Mouse (Mus musculus) MEL (cell line): ENCODE results near the gene Ccdc59. TPM values are rescaled to one million over a fixed set of nuclear protein-coding genes. Genes with fewer than 3 reads are reported as not detected.
A peak's percentile ranks its signal among the peaks of the same experiment; 100 is the strongest.

Experiments
- DNase-seq: peaks from one replicate; pipeline ENCODE4 v3.0.0; 2011; ENCODE audit warnings: low read depth, low spot score
- H3K27ac ChIP-seq: 2 replicates; pipeline ENCODE4 v1.5.1; 2012; ENCODE audit warnings: low read depth, mild to moderate bottlenecking, control low read depth, low read length, moderate library complexity; ENCODE audit not compliant: control insufficient read depth
- H3K27me3 ChIP-seq, 2 experiments: fragments of 150-350 bp in 1 of 2; sonication (generic) in 1 of 2; 2 replicates each; pipeline ENCODE4 v1.6.1; 2012; ENCODE audit warnings: low read length in 2 of 2, mild to moderate bottlenecking in 2 of 2, improper control_type of control experiment in 1 of 2, moderate library complexity in 1 of 2; ENCODE audit not compliant: insufficient read depth in 2 of 2, control insufficient read depth in 1 of 2
- H3K36me3 ChIP-seq, 2 experiments: 2 replicates each; pipeline ENCODE4 v1.6.1; 2012 to 2014; ENCODE audit warnings: low read length in 2 of 2, improper control_type of control experiment in 1 of 2, inconsistent platforms in 1 of 2, mild to moderate bottlenecking in 1 of 2; ENCODE audit not compliant: insufficient read depth in 2 of 2, control insufficient read depth in 1 of 2
- H3K4me1 ChIP-seq, 2 experiments: fragments of 150-350 bp in 1 of 2; sonication (generic) in 1 of 2; 2 replicates each; pipeline ENCODE4 v1.6.1; 2012; ENCODE audit warnings: low read length in 2 of 2, improper control_type of control experiment in 1 of 2, mild to moderate bottlenecking in 1 of 2; ENCODE audit not compliant: insufficient read depth in 2 of 2, control insufficient read depth in 1 of 2
- H3K4me3 ChIP-seq, 2 experiments: fragments of 150-350 bp in 1 of 2; sonication (generic) in 1 of 2; 2 replicates each; pipeline ENCODE4 v1.5.1; 2012; ENCODE audit warnings: low read depth in 2 of 2, low read length in 2 of 2, mild to moderate bottlenecking in 2 of 2, moderate library complexity in 2 of 2, control low read depth in 1 of 2, improper control_type of control experiment in 1 of 2; ENCODE audit not compliant: control insufficient read depth in 1 of 2, insufficient read depth in 1 of 2
- H3K79me2 ChIP-seq: 2 replicates; pipeline ENCODE4 v1.6.1; 2012; ENCODE audit warnings: mild to moderate bottlenecking, low read length, moderate library complexity; ENCODE audit not compliant: control insufficient read depth, poor library complexity, insufficient read depth
- H3K9ac ChIP-seq: 2 replicates; pipeline ENCODE4 v1.6.1; 2012; ENCODE audit warnings: low read depth, mild to moderate bottlenecking, control low read depth, low read length, moderate library complexity; ENCODE audit not compliant: control insufficient read depth, poor library complexity, severe bottlenecking
- H3K9me3 ChIP-seq: fragments of 150-350 bp; sonication (generic); replicated peaks from 2 replicates; pipeline ENCODE4 v1.6.1; 2012; ENCODE audit warnings: mild to moderate bottlenecking, low read length, improper control_type of control experiment, moderate library complexity; ENCODE audit not compliant: insufficient read depth
- BHLHE40 ChIP-seq: IDR thresholded peaks from 2 replicates; pipeline ENCODE4 v1.6.1; 2012; ENCODE audit warnings: low read depth, mild to moderate bottlenecking, inconsistent platforms, low read length, improper control_type of control experiment, borderline replicate concordance
- CTCF ChIP-seq, 3 experiments: IDR thresholded peaks in 2 of 3; conservative IDR thresholded peaks in 1 of 3; 2 replicates each; pipeline ENCODE4 v1.5.1; 2011 to 2012; ENCODE audit warnings: low read length in 3 of 3, low read depth in 2 of 3, mild to moderate bottlenecking in 2 of 3, improper control_type of control experiment in 1 of 3, inconsistent platforms in 1 of 3, mixed read lengths in 1 of 3, moderate library complexity in 1 of 3; ENCODE audit not compliant: control insufficient read depth in 1 of 3, insufficient read depth in 1 of 3, poor library complexity in 1 of 3, severe bottlenecking in 1 of 3
- GABPA ChIP-seq: IDR thresholded peaks from 2 replicates; pipeline ENCODE4 v1.6.1; 2012; ENCODE audit warnings: low read depth, mild to moderate bottlenecking, inconsistent platforms, low read length, improper control_type of control experiment, moderate library complexity
- GATA1 ChIP-seq: IDR thresholded peaks from 2 replicates; pipeline ENCODE4 v1.6.1; 2011; ENCODE audit warnings: low read depth, low read length, improper control_type of control experiment
- HCFC1 ChIP-seq: IDR thresholded peaks from 2 replicates; pipeline ENCODE4 v1.6.1; 2012; ENCODE audit warnings: low read depth, mild to moderate bottlenecking, inconsistent platforms, low read length, improper control_type of control experiment, moderate library complexity
- MAZ ChIP-seq: IDR thresholded peaks from 2 replicates; pipeline ENCODE4 v1.6.1; 2012; ENCODE audit warnings: low read depth, mild to moderate bottlenecking, inconsistent platforms, low read length, improper control_type of control experiment
- MXI1 ChIP-seq: IDR thresholded peaks from 2 replicates; pipeline ENCODE4 v1.6.1; 2011; ENCODE audit warnings: mild to moderate bottlenecking, low read depth, low read length, improper control_type of control experiment
- MYC ChIP-seq: IDR thresholded peaks from 2 replicates; pipeline ENCODE4 v1.6.1; 2011; ENCODE audit warnings: low read depth, mild to moderate bottlenecking, low read length, improper control_type of control experiment, moderate library complexity
- NELFE ChIP-seq: IDR thresholded peaks from 2 replicates; pipeline ENCODE4 v1.6.1; 2011; ENCODE audit warnings: low read depth, low read length, improper control_type of control experiment
- NRF1 ChIP-seq: IDR thresholded peaks from 2 replicates; pipeline ENCODE4 v1.6.1; 2014; ENCODE audit warnings: low read depth, mild to moderate bottlenecking, inconsistent platforms, low read length, improper control_type of control experiment, moderate library complexity; ENCODE audit not compliant: poor library complexity, insufficient read depth, severe bottlenecking
- RAD21 ChIP-seq: IDR thresholded peaks from 2 replicates; pipeline ENCODE4 v1.6.1; 2011; ENCODE audit warnings: mild to moderate bottlenecking, low read depth, low read length, improper control_type of control experiment
- RCOR1 ChIP-seq: IDR thresholded peaks from 2 replicates; pipeline ENCODE4 v1.6.1; 2012; ENCODE audit warnings: low read depth, mild to moderate bottlenecking, inconsistent platforms, low read length, improper control_type of control experiment
- SMC3 ChIP-seq: IDR thresholded peaks from 2 replicates; pipeline ENCODE4 v1.6.1; 2011; ENCODE audit warnings: low read depth, low read length, improper control_type of control experiment
- TAL1 ChIP-seq: IDR thresholded peaks from 2 replicates; pipeline ENCODE4 v1.6.1; 2012; ENCODE audit warnings: mild to moderate bottlenecking, inconsistent platforms, low read length, moderate library complexity, mixed read lengths
- TBP ChIP-seq: IDR thresholded peaks from 2 replicates; pipeline ENCODE4 v1.8.0; 2011; ENCODE audit warnings: low read depth, low read length, improper control_type of control experiment
- TCF12 ChIP-seq: IDR thresholded peaks from 2 replicates; pipeline ENCODE4 v1.6.1; 2014; ENCODE audit warnings: low read depth, mild to moderate bottlenecking, inconsistent platforms, low read length, improper control_type of control experiment, moderate library complexity
- USF1 ChIP-seq: IDR thresholded peaks from 2 replicates; pipeline ENCODE4 v1.6.1; 2014; ENCODE audit warnings: low read depth, mild to moderate bottlenecking, inconsistent platforms, low read length, improper control_type of control experiment, moderate library complexity
- ZKSCAN1 ChIP-seq: IDR thresholded peaks from 2 replicates; pipeline ENCODE4 v1.6.1; 2012; ENCODE audit warnings: low read depth, mild to moderate bottlenecking, inconsistent platforms, low read length, improper control_type of control experiment, moderate library complexity
- polyA plus RNA-seq, 2 experiments: library from polyadenylated mRNA; stranded (reverse) in 1 of 2; unstranded in 1 of 2; fragments of >175 nt in 1 of 2; fragments of >200 nt in 1 of 2; gene quantifications; 2 replicates each; pipeline versions ENCODE4 v1.2.1 to v1.2.4; 2012; ENCODE audit warnings: low replicate concordance in 2 of 2, low read depth in 1 of 2; ENCODE audit not compliant: insufficient read length in 2 of 2, insufficient read depth in 1 of 2, missing spikeins in 1 of 2
- total RNA-seq: library from RNA; depleted of rRNA; stranded (reverse); fragments of 300-350 nt; gene quantifications from 2 replicates; pipeline ENCODE4 v1.2.3, GENCODE M21; 2012

The Ccdc59 gene
- total and polyA plus RNA-seq, 3 experiments = 24.8 to 48.2 TPM; not detected in 1

DNA sequence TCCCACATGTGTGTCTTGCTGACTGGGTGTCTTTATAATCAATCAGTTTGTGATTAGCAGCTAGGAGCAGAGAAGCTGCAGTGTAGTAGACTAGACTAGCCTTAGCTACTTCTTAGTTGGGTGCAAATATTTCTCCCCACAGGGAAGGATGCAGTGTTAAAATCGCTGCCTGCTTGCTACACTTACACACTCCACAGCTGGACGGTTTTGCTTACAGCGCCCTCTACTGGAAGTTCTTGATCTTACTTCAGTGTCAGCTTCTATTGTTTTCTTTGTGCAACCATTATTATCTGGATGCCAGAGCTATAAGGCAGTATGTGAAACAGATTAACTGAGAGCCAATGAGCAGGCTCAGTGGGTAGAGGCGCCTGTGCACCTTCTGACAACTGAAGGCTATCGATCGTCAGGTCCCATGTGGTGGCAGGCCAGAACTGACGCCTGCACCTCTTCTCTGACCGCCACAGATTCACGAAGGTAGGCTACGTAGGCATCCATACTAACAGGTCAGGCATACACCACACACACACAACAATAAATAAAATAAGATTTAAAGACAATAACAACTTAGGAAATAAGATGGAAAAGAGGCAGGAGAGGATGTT lies 6.1 kb upstream of the Ccdc59 start:
- no peaks in the 10 kb centered on the region for H3K27me3 ChIP-seq
- TF ChIP-seq BHLHE40 = 0 out of 2 replicates have a peak, but pooled peaks have one; percentile 15
- TF ChIP-seq SMC3 = peak; percentile 52
- TF ChIP-seq RCOR1 = no peak
- no peak for TF ChIP-seq TAL1
- TF ChIP-seq ZKSCAN1 = no peak
- peak; percentile 30 for TF ChIP-seq RAD21
- TF ChIP-seq MAZ = no peak
- TF ChIP-seq CTCF (IDR thresholded peaks at IDR 0.05 in 2 of 3, conservative IDR thresholded peaks at IDR 0.05 in 1 of 3; ENCODE audit: control insufficient read depth in 1 of 3, insufficient read depth in 1 of 3, low read depth in 2 of 3, low read length in 3 of 3, poor library complexity in 1 of 3, severe bottlenecking in 1 of 3) = peak; percentile 59 to 79 (median 67)
- no peak overlapping the region for H3K27ac ChIP-seq
- no peak overlapping the region for H3K4me3 ChIP-seq
- no peaks in the 10 kb centered on the region; a peak in 1 of 4 replicates for H3K36me3 ChIP-seq
- no peaks in the 10 kb centered on the region for H3K4me1 ChIP-seq
- DNase-seq = peak; percentile 77
- no peak overlapping the region for H3K9ac ChIP-seq
- no peaks in the 10 kb centered on the region for H3K79me2 ChIP-seq
- no peaks in the 10 kb centered on the region for H3K9me3 ChIP-seq

DNA sequence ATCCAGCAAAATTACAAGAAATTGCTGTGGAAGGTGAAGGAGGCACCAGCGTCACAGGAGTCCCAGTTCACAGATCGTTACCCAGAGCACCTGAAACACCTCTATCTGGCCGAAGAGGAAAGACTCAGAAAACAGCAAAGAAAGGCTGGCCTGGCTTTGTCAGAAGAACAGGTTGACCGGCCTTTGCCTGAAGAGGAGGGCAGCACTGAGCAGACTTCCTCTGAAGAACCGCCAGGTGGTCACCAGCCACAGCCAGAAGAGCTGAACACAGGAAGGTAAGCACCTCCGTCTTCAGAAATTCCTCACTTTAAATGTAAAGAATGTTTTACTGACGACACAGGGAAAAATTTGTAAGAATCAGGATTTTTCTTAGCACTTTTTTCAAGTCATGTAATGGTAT lies 1.7 kb downstream of the Ccdc59 start:
- H3K27me3 ChIP-seq = no peaks in the 10 kb centered on the region
- H3K27ac ChIP-seq = no peak overlapping the region
- no peaks in the 10 kb centered on the region for H3K9me3 ChIP-seq
- H3K79me2 ChIP-seq = peaks cover 11% of the 10 kb centered on the region
- peaks cover 7 to 14% of the 10 kb centered on the region in 2 experiments for H3K36me3 ChIP-seq
- no peaks in the 10 kb centered on the region; a peak in 1 of 4 replicates for H3K4me1 ChIP-seq
- no peak overlapping the region; the same call in 1 of the 2 replicates for H3K9ac ChIP-seq
- TF ChIP-seq GABPA (no peak), TAL1 (no peak), TCF12 (no peak), NRF1 (no peak), RAD21 (no peak), MXI1 (no peak), HCFC1 (no peak), NELFE (no peak), BHLHE40 (no peak), GATA1 (no peak), MYC (no peak), TBP (no peak), USF1 (no peak), SMC3 (no peak)
- no peak overlapping the region for H3K4me3 ChIP-seq
- no peak for DNase-seq
